Mouse (Mus musculus) lung, postnatal 0 days (tissue): ENCODE data around the gene Zhx3. TPM values are rescaled to one million over a fixed set of nuclear protein-coding genes. Genes with fewer than 3 reads are reported as not detected.

Experiments used
- ATAC-seq: fragments of 200-750 bp; cut with Nextera tagmentation; 2 replicates; pipeline ENCODE4 v1.8.0; 2017; ENCODE audit warnings: moderate library complexity
- DNase-seq: peaks from one replicate; pipeline ENCODE4 v3.0.0-alpha.2; 2016; ENCODE audit warnings: low spot score
- H3K27ac ChIP-seq: fragments of 300-500 bp; sonication (generic); 2 replicates; pipeline ENCODE4 v1.5.1; 2014; ENCODE audit warnings: antibody characterized with exemption, mild to moderate bottlenecking, low read length, mixed read lengths
- H3K27me3 ChIP-seq: fragments of 300-500 bp; sonication (generic); replicated peaks from 2 replicates; pipeline ENCODE4 v1.6.1; 2014; ENCODE audit warnings: low read length, mixed read lengths; ENCODE audit not compliant: insufficient read depth
- H3K36me3 ChIP-seq: fragments of 300-500 bp; sonication (generic); 2 replicates; pipeline ENCODE4 v1.6.1; 2014; ENCODE audit warnings: low read length, mixed read lengths; ENCODE audit not compliant: insufficient read depth
- H3K4me1 ChIP-seq: fragments of 300-500 bp; sonication (generic); 2 replicates; pipeline ENCODE4 v1.6.1; 2014; ENCODE audit warnings: antibody characterized with exemption, low read depth, low read length, mixed read lengths; ENCODE audit not compliant: insufficient read depth
- H3K4me2 ChIP-seq: fragments of 300-500 bp; sonication (generic); replicated peaks from 2 replicates; pipeline ENCODE4 v1.6.1; 2014; ENCODE audit warnings: low read depth, mild to moderate bottlenecking, low read length, moderate library complexity, mixed read lengths
- H3K4me3 ChIP-seq: fragments of 300-500 bp; sonication (generic); 2 replicates; pipeline ENCODE4 v1.5.1; 2014; ENCODE audit warnings: low read depth, low read length
- H3K9ac ChIP-seq: fragments of 300-500 bp; sonication (generic); replicated peaks from 2 replicates; pipeline ENCODE4 v1.6.1; 2014; ENCODE audit warnings: low read depth, mild to moderate bottlenecking
- H3K9me3 ChIP-seq: fragments of 300-500 bp; sonication (generic); 2 replicates; pipeline ENCODE4 v1.6.1; 2016; ENCODE audit warnings: low read length, mixed read lengths
- CTCF ChIP-seq: IDR thresholded peaks from 2 replicates; pipeline ENCODE4 v1.5.1; 2016; ENCODE audit warnings: antibody characterized with exemption, mild to moderate bottlenecking
- EP300 ChIP-seq: IDR thresholded peaks from 2 replicates; pipeline ENCODE4 v1.6.1; 2016; ENCODE audit warnings: antibody characterized with exemption, mild to moderate bottlenecking, control low read depth
- WGBS: fragments of 180-500 bp; shearing (Covaris S2); extraction: QIAGEN DNeasy Blood & Tissue Kit; methylation state at CpG from one replicate; pipeline ENCODE4 v1.1.7; 2014; 5-methylcytosine and 5-hydroxymethylcytosine counted together
- polyA plus RNA-seq: library from polyadenylated mRNA; unstranded; fragments of >200 nt; fragmentation: Nextera tagmentation; extraction: Ambion mirVana; gene quantifications from 2 replicates; pipeline ENCODE4 v1.2.1, GENCODE M21; 2015

Gene Zhx3
- polyA plus RNA-seq, 1 experiment from 2014 or later = 10.9 TPM

DNA sequence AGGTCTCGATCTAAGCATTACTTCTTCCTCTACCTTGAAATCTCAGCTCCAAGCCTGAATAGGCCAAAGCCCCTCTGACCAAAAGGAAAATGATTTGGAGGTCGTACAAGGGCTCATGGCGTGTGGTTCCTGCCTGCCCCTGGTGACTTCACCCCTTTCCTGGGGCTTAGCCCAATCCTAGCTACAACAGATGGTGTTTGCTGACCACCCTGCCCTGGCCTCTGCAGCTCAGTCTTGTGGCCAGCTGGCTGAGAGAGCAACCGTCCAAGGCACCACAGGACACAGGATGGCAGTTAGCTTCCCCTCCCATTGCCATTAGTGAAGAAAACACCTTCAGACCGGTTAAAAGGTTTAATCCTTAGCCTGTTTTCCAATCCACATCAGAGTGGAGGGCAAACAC lies 33.3 kb upstream of the Zhx3 start:
- no peak overlapping the region for H3K9ac ChIP-seq
- H3K36me3 ChIP-seq = no peaks in the 10 kb centered on the region
- H3K4me3 ChIP-seq = no peak overlapping the region
- H3K4me2 ChIP-seq = no peak overlapping the region
- ATAC-seq (no peak), DNase-seq (no peak)
- 67% methylated on average over 5 of the region's 5 CpGs for whole genome bisulfite sequencing
- H3K4me1 ChIP-seq = no peaks in the 10 kb centered on the region
- H3K27ac ChIP-seq = no peak overlapping the region
- TF ChIP-seq EP300 (no peak), CTCF (no peak)
- H3K9me3 ChIP-seq = no peaks in the 10 kb centered on the region
- peaks cover 3% of the 10 kb centered on the region; the same call in 1 of the 2 replicates for H3K27me3 ChIP-seq

DNA sequence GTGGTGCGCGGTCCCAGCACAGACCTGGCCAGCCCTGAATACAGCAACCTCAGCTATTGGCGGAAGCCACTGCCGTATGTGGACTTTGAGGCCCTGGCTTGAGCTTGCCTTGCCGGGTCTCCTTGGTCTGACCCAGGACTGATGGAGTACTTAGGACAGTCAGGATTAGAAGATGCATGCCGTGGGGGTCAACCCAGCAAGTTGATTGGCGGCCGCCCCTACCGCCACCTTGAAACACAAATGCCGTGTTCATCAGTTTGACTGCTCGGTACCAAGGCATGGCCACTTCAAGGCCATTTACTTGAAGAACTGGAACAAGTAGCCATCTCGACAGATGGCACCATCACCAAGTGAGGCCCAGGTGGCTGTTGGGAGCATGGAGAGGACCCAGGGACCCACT lies 32.5 kb upstream of the Zhx3 start:
- no peak for TF ChIP-seq EP300
- no peak for TF ChIP-seq CTCF
- Histone ChIP-seq H3K27me3 (no peaks in the 10 kb centered on the region; the same call in 1 of the 2 replicates), H3K9ac (no peak overlapping the region), H3K4me1 (no peaks in the 10 kb centered on the region), H3K4me3 (no peak overlapping the region), H3K9me3 (no peaks in the 10 kb centered on the region), H3K27ac (no peak overlapping the region), H3K4me2 (no peak overlapping the region), H3K36me3 (no peaks in the 10 kb centered on the region)
- 94% methylated on average over 12 of the region's 12 CpGs for WGBS
- DNase-seq = no peak
- no peak for ATAC-seq

DNA sequence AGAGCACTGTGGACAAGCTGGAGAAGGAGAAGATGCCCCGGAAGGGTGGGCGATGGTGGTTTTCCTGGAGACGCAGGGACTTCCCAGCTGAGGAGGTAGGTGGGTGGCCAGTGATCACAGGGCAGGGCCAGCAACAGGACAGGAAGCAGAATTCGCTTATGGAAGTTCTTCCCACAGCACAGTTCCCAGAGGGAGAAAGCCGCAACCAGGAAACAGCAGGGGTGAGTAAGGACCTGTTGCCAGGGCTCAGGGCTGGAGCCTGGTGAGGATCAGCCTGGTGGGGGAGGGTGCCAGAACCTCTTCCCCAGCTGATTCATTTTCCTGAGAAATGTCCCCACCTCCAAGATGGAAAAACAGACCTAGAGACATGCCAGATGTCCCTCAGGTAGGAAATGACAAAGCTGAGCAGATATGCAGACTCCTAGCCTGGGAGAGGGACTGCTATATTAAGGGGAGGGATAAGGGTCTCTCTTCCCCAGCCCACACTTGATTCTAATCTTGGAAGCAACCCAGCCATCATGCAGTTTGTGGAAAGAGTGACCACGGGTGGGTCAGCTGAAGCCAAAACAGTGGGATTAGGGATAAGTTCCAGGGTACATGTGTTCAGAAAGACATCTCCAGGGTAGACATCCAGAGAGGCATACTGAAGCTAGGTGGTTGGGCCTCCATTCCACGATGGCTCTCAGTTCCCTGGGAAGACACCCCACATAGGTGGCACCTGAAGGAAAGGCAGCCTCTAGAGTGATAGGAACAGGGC lies 29.0 kb upstream of the Zhx3 start:
- no peak for ATAC-seq
- H3K9ac ChIP-seq = no peak overlapping the region
- H3K36me3 ChIP-seq = no peaks in the 10 kb centered on the region
- no peak overlapping the region for H3K4me3 ChIP-seq
- H3K4me1 ChIP-seq = no peaks in the 10 kb centered on the region
- no peak overlapping the region for H3K27ac ChIP-seq
- H3K27me3 ChIP-seq = no peaks in the 10 kb centered on the region
- H3K4me2 ChIP-seq = no peak overlapping the region
- no peak for DNase-seq
- TF ChIP-seq EP300 (no peak), CTCF (no peak)
- no peaks in the 10 kb centered on the region for H3K9me3 ChIP-seq
- 80% methylated on average over 7 of the region's 7 CpGs for WGBS

DNA sequence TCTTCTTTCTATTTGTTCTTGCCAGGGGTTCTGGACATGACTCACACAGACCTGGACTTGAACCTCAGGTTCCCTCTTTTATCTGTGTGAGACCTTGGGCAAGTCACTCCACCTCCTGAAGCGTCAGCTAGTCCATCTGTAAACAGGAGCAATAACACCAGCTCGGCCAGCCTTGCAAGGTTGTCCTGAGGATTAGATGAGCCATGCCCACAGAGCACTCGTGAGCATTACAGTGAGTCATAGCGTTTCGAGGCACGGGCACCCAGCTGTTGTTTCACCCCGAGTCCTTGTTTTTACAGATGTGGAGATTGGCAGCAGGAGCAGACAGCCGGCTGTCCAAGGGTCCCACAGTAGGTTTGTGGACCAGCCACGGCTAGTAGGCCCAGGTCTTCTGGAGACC lies 18.9 kb upstream of the Zhx3 start:
- Histone ChIP-seq H3K36me3 (peaks cover 7% of the 10 kb centered on the region; the same call in 1 of the 2 replicates), H3K9me3 (no peaks in the 10 kb centered on the region), H3K9ac (no peak overlapping the region), H3K4me2 (no peak overlapping the region), H3K4me1 (no peaks in the 10 kb centered on the region), H3K27ac (no peak overlapping the region), H3K27me3 (no peaks in the 10 kb centered on the region), H3K4me3 (no peak overlapping the region)
- WGBS = 77% methylated on average over 9 of the region's 9 CpGs
- no peak for DNase-seq
- TF ChIP-seq EP300 (no peak), CTCF (no peak)
- ATAC-seq = no peak

DNA sequence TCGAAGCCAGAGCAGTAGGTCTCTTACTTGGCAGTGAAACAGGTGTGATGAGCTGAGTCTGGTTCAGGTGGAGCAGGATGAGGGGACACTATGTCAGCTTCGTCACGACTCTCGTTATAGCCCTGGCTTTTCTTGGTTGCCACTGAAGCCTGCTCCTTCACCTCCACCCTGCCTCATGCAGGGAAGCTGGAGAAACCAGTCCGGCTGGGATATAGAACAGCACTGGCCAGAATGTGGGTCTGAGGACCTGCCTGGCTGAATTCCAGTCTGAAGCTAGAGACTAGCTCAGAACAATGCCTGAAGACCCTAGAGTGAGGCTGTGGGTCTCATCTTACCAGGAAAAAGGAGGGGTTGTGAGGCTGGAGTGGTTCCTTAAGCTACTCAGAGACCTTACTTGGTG lies 18.2 kb upstream of the Zhx3 start:
- no peak for DNase-seq
- TF ChIP-seq EP300 = no peak
- TF ChIP-seq CTCF = no peak
- Histone ChIP-seq H3K36me3 (peaks cover 7% of the 10 kb centered on the region; the same call in 1 of the 2 replicates), H3K27me3 (no peaks in the 10 kb centered on the region), H3K4me2 (no peak overlapping the region), H3K9me3 (no peaks in the 10 kb centered on the region), H3K9ac (no peak overlapping the region), H3K4me1 (no peaks in the 10 kb centered on the region), H3K4me3 (no peak overlapping the region), H3K27ac (no peak overlapping the region)
- 56% methylated on average over 5 of the region's 5 CpGs for WGBS
- ATAC-seq = no peak

DNA sequence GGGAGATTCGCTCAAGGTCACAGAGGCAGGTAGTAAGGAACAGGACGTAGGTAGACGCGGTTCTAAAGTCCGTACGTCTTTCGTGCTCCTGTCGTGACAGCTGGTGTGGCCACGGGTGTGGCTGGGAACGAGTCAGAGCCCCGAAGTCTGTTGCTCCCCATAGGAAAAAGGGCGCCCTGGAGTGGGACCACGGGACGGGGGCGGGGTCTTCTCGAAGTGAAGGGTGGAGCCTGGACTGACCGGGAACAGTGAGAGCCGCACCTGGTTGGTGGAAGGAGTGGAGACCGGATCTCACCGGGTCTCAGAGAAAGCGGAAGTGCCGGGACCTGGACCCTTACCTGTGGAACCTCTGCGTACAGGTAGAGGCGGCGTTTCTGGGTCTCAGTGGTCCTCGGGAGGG lies 15.1 kb upstream of the Zhx3 start:
- Histone ChIP-seq H3K4me1 (no peaks in the 10 kb centered on the region), H3K27me3 (no peaks in the 10 kb centered on the region), H3K9ac (0 out of 2 replicates have a peak overlapping the region, but pooled peaks have one; percentile 34), H3K9me3 (no peaks in the 10 kb centered on the region), H3K4me2 (peak overlapping the region; percentile 74), H3K36me3 (no peaks in the 10 kb centered on the region), H3K27ac (peak overlapping the region; percentile 72), H3K4me3 (peak overlapping the region; percentile 43)
- TF ChIP-seq CTCF (no peak), EP300 (no peak)
- 2% methylated on average over 26 of the region's 26 CpGs for WGBS
- ATAC-seq (peak; percentile 92), DNase-seq (peak; percentile 84)
